Mouse (Mus musculus) bone marrow macrophage, adult 2 months (primary cell): ENCODE data around the gene Kctd11. TPM values are rescaled to one million over a fixed set of nuclear protein-coding genes. Genes with fewer than 3 reads are reported as not detected.

Experiments used
- H3K27ac ChIP-seq: 2 replicates; pipeline ENCODE4 v1.5.1; 2012; ENCODE audit warnings: low read depth, low read length; ENCODE audit not compliant: insufficient read depth
- H3K4me1 ChIP-seq: 2 replicates; pipeline ENCODE4 v1.6.1; 2012; ENCODE audit warnings: low read length; ENCODE audit not compliant: control insufficient read depth, insufficient read depth
- H3K4me3 ChIP-seq: 2 replicates; pipeline ENCODE4 v1.5.1; 2012; ENCODE audit warnings: mild to moderate bottlenecking, low read length, moderate library complexity; ENCODE audit not compliant: insufficient read depth
- CTCF ChIP-seq: IDR thresholded peaks from 2 replicates; pipeline ENCODE4 v1.5.1; 2012; ENCODE audit warnings: low read depth, mild to moderate bottlenecking, low read length, moderate library complexity
- POLR2A ChIP-seq: IDR thresholded peaks from 2 replicates; pipeline ENCODE4 v1.6.1; 2012; ENCODE audit warnings: mild to moderate bottlenecking, low read depth, low read length, borderline replicate concordance
- polyA plus RNA-seq: library from polyadenylated mRNA; stranded (reverse); fragments of >200 nt; gene quantifications from 2 replicates; pipeline ENCODE4 v1.2.4, GENCODE M21; 2012; ENCODE audit not compliant: missing spikeins, insufficient read depth, insufficient read length

Kctd11 gene
- polyA plus RNA-seq, 1 experiment: 7.1 TPM

- no peak overlapping the region for H3K4me3 ChIP-seq
- TF ChIP-seq CTCF: no peak
- TF ChIP-seq POLR2A: no peak
- H3K27ac ChIP-seq: no peak overlapping the region
- H3K4me1 ChIP-seq: peaks cover 5% of the 10 kb centered on the region; the same call in 1 of the 2 replicates
These were observed 45.3 kb downstream of the Kctd11 start for GRCm38 (mm10) chr11:69835966-69836335.

- peaks cover 5% of the 10 kb centered on the region; the same call in 1 of the 2 replicates for H3K4me1 ChIP-seq
These were observed 45.8 kb downstream of the Kctd11 start for GRCm38 (mm10) chr11:69835326-69835965.

DNA sequence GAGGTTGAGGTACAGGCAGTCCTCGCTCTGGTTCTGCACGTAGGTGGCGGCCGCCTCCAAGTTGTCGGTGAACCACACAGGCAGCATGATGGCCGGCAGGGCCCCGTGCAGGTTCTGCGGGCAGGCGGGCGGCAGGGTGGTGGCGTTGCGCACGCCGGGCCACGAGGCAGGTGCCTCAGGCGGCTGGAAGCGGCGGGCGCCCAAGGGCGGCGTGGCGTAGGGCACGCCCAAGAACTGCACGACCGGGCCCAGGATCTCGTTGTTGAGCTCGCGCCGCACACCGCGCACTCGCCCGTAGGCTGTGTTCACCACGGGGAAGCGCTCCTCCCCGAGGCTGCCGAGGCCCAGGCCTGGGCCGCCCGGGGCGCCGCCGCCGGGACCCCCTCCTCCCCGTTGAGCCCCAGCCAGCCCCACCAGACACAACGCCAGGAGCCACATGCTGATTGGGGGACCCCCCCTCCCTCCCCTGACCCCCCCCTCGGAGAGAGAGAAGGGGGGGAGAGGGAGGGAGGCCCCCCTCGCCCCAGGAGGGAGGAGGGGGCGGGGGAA lies 47.1 kb downstream of the Kctd11 start:
- Histone ChIP-seq H3K4me3 (no peak overlapping the region), H3K27ac (no peak overlapping the region), H3K4me1 (0 out of 2 replicates have a peak, but pooled peaks cover 2% of the 10 kb centered on the region)
- no peak for TF ChIP-seq CTCF
- TF ChIP-seq POLR2A: no peak

More at GRCm38 (mm10) chr11:69835326-69835965, 45.8 kb downstream of the Kctd11 start:
- no peak overlapping the region for H3K4me3 ChIP-seq
- no peak for TF ChIP-seq POLR2A
- TF ChIP-seq CTCF: no peak
- no peak overlapping the region for H3K27ac ChIP-seq

DNA sequence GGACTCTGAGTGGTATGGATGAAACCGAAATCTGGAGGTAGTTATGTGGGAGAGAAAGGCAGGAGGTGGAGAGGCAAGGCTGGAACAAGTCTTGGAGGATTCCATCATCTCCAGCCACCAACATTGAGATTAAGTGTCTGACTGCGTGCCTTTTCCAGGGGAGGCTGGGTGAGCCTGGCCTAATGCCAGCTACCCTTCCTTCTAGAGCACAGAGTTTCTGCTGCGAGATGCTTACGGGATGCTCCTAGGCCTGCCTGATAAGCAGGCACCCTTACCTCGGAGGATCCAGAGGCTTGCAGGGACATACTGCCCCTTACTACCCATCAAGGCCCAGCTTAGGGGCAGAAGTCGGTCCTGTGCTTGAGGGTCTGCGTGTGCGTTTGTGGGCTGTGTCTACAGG lies 47.7 kb downstream of the Kctd11 start:
- Histone ChIP-seq H3K27ac (no peak overlapping the region), H3K4me1 (0 out of 2 replicates have a peak, but pooled peaks cover 2% of the 10 kb centered on the region), H3K4me3 (no peak overlapping the region)
- TF ChIP-seq CTCF: no peak
- no peak for TF ChIP-seq POLR2A

DNA sequence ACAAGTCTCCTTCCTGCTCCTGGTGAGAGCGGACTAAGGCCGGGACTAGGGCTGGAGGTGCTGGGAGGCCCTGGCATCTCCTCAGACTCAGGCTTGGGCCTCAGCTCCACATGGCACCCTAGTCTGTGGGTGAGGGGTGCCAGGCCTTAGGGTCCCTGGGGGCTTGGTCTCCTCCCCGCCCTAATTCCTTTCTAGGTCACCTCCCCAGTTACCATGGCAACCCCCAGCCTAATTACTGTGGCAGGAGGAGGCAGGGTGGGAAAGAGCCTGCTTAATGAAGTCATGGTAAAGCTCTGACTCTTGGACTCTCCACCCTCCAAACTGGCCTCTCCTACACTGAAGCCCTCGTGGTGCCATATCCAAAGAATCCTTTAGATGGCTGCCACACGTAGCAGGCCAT lies 52.4 kb downstream of the Kctd11 start:
- Histone ChIP-seq H3K27ac (no peak overlapping the region), H3K4me1 (0 out of 2 replicates have a peak, but pooled peaks cover 2% of the 10 kb centered on the region), H3K4me3 (no peak overlapping the region)
- TF ChIP-seq CTCF: no peak
- TF ChIP-seq POLR2A: no peak

Other genes starting within 250 kb of the Kctd11 start
- gene Fxr2, start 248.4 kb downstream of the Kctd11 start, polyA plus RNA-seq: 54.1 and 64.6 TPM in 2 replicates
- gene Sox15, start 226.1 kb downstream of the Kctd11 start, polyA plus RNA-seq: not detected in 2 replicates
- gene Mpdu1, start 218.8 kb downstream of the Kctd11 start, polyA plus RNA-seq: 64.2 and 68.9 TPM in 2 replicates
- 1,401 and 1,598 TPM in 2 replicates for gene Cd68, start 215.3 kb downstream of the Kctd11 start, polyA plus RNA-seq
- 303 and 319 TPM in 2 replicates for gene Eif4a1, start 209.0 kb downstream of the Kctd11 start, polyA plus RNA-seq
- gene Senp3, start 199.3 kb downstream of the Kctd11 start, polyA plus RNA-seq: 120 and 131 TPM in 2 replicates
- 20.8 and 23.9 TPM in 2 replicates for gene Tnfsf13, start 195.6 kb downstream of the Kctd11 start, polyA plus RNA-seq
- gene Tnfsf12, start 185.6 kb downstream of the Kctd11 start, polyA plus RNA-seq: 97.6 and 101 TPM in 2 replicates
- 43.9 and 59.4 TPM in 2 replicates for gene Tnfsfm13, start 185.3 kb downstream of the Kctd11 start, polyA plus RNA-seq
- gene Polr2a, start 122.8 kb downstream of the Kctd11 start, polyA plus RNA-seq: 46.5 and 69.7 TPM in 2 replicates
- not detected in 2 replicates for gene Slc35g3, start 119.4 kb downstream of the Kctd11 start, polyA plus RNA-seq
- gene Zbtb4, start 115.5 kb downstream of the Kctd11 start, polyA plus RNA-seq: 28.8 and 38.2 TPM in 2 replicates
- 1.0 and 1.8 TPM in 2 replicates for gene Chrnb1, start 85.5 kb downstream of the Kctd11 start, polyA plus RNA-seq
- 27.9 and 29.7 TPM in 2 replicates for gene Fgf11, start 79.5 kb downstream of the Kctd11 start, polyA plus RNA-seq
- gene Tmem102, start 75.8 kb downstream of the Kctd11 start, polyA plus RNA-seq: not detected in 2 replicates
- not detected in 2 replicates for gene Gm39566, start 66.1 kb downstream of the Kctd11 start, polyA plus RNA-seq
- not detected in 2 replicates for gene Spem2, start 62.9 kb downstream of the Kctd11 start, polyA plus RNA-seq
- not detected in 2 replicates for gene Spem1, start 59.2 kb downstream of the Kctd11 start, polyA plus RNA-seq
- gene Nlgn2, start 43.6 kb downstream of the Kctd11 start, polyA plus RNA-seq: 9.9 and 10.9 TPM in 2 replicates
- 253 and 279 TPM in 2 replicates for gene Tmem256, start 42.9 kb downstream of the Kctd11 start, polyA plus RNA-seq
- gene Plscr3, start 35.0 kb downstream of the Kctd11 start, polyA plus RNA-seq: 58.6 and 68.1 TPM in 2 replicates
- not detected in 2 replicates for gene Tnk1, start 22.7 kb downstream of the Kctd11 start, polyA plus RNA-seq
- gene Tmem95, start 3.4 kb downstream of the Kctd11 start, polyA plus RNA-seq: not detected in 2 replicates
- 0.66 TPM in 1 of 2 replicates, not detected in the other for gene Acap1, start 14.1 kb upstream of the Kctd11 start, polyA plus RNA-seq
- gene 2810408A11Rik, start 19.6 kb upstream of the Kctd11 start, polyA plus RNA-seq: 1.4 TPM in 1 of 2 replicates, not detected in the other
- gene Neurl4, start 19.7 kb upstream of the Kctd11 start, polyA plus RNA-seq: 15.8 and 16.9 TPM in 2 replicates
- 92.8 and 103 TPM in 2 replicates for gene Gps2, start 32.5 kb upstream of the Kctd11 start, polyA plus RNA-seq
- gene Eif5a, start 40.6 kb upstream of the Kctd11 start, polyA plus RNA-seq: 326 and 347 TPM in 2 replicates
- not detected in 2 replicates for gene Ybx2, start 54.4 kb upstream of the Kctd11 start, polyA plus RNA-seq
- not detected in 2 replicates for gene Slc2a4, start 66.8 kb upstream of the Kctd11 start, polyA plus RNA-seq
- gene Cldn7, start 83.4 kb upstream of the Kctd11 start, polyA plus RNA-seq: not detected in 2 replicates
- gene Ctdnep1, start 99.8 kb upstream of the Kctd11 start, polyA plus RNA-seq: 176 and 194 TPM in 2 replicates
- 41.4 and 49.8 TPM in 2 replicates for gene Elp5, start 101.1 kb upstream of the Kctd11 start, polyA plus RNA-seq
- gene Gabarap, start 109.7 kb upstream of the Kctd11 start, polyA plus RNA-seq: 1,001 and 1,002 TPM in 2 replicates
- 77.6 and 78.1 TPM in 2 replicates for gene Phf23, start 114.4 kb upstream of the Kctd11 start, polyA plus RNA-seq
- gene Dvl2, start 119.2 kb upstream of the Kctd11 start, polyA plus RNA-seq: 20.4 and 25.8 TPM in 2 replicates
- 46.4 and 51.3 TPM in 2 replicates for gene Acadvl, start 134.0 kb upstream of the Kctd11 start, polyA plus RNA-seq
- gene Dlg4, start 135.5 kb upstream of the Kctd11 start, polyA plus RNA-seq: 31.1 and 34.0 TPM in 2 replicates
- gene Asgr1, start 172.7 kb upstream of the Kctd11 start, polyA plus RNA-seq: not detected in 2 replicates
- 1.4 and 2.3 TPM in 2 replicates for gene Asgr2, start 211.2 kb upstream of the Kctd11 start, polyA plus RNA-seq
- 7.7 and 7.8 TPM in 2 replicates for gene Mgl2, start 248.9 kb upstream of the Kctd11 start, polyA plus RNA-seq